Mouse (Mus musculus): ENCODE data around the gene Crp.

Crp gene

DNA sequence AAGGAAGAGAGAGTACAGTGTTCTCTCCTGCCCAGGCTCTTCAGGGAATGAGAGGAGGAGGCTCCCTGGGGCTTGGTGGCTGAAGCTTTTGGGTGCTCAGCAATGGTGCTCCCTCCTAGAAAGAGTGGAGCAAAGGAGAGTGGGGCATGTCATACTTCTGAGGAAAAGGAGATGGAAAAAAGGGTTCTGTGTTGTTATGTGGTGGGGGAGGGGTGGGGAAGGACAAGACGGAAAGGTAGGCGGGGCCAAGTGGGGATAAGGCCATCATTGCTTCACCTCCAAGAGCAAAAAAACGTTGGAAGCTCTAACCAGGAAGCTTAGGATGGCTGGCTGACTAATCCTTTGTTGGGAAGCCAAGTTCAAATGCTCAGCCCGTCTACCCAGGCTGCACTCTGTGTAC lies 14.1 kb downstream of the Crp start:
- no peak for DNase-seq (ENCODE audit: low read depth, low spot score)

DNA sequence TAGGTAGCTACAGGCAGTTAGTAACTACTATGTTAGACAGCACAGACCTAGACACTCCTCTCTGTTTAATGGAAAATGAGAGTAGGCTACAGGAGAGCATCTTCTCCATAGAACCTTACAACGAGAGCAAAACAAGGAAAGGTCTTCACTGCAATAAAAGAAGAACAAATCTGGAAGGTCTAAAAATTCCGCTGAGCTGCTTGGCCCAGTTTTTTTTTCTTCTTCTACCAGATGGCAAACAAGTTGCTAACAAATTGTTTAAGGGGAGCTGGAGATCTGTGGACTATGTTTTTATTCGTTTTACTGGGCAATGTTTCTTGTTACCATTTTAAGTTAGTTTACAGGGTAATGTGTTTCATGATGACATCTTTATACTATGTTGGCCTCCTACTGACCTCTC lies 53.4 kb downstream of the Crp start:
- no peak for DNase-seq (ENCODE audit: low read depth, low spot score)

DNA sequence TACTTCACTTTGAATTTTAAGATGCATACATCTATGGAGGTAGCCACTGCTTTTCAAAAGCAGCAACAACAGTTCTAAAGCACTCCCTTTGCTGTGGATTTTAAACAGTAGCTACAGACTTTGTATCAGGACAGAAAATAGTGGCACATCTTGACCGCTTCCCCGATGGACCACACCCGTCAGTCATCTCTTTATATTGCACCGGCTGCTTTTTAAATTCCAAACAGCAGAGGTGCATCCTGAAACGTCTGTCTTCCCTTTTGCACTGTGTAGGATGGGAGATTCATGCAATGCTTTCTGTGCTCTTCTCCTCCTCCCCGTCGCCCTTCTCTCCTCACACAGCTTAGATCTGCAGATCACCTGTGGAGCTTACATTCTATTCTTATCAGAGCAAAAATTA lies 57.3 kb downstream of the Crp start:
- DNase-seq (ENCODE audit: low read depth, low spot score): no peak

DNA sequence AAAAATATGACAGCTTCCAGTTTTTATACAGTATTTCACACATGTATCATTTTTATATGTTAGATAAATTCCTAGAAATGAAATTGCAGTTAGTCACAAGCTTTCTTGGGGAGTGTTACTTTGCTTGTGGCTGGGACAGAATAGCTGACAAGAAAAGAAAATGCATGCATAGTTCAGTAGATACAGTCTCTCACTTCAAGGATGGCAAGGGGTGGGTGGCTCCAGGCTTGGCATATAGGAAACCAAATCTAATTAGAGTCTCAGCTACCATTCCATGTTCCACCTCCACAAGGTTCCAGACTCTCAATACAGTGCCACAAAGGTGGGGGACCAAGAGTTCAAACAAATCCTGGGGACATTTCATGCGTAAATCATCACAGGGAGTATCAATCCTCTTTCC lies 61.7 kb downstream of the Crp start:
- no peak for DNase-seq (ENCODE audit: low read depth, low spot score)

DNA sequence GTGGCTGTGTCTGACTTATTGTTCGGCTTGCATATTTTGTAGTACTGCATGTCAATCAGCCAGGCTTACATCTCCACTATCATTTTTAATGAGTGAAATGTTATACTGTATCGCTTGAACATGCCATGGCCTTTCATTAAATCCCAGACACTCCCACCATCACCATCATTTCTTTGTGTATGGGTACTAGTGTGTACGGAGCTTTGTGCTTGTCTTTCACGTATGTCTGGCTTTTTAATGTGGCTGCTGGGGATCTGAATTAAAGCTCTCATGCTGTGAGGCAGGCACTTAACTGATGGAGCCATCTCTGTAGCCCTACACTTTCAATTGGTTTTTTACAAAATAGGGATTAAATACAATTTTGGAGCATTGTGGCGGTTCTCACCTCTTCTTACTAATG lies 81.3 kb downstream of the Crp start:
- DNase-seq (ENCODE audit: low read depth, low spot score): no peak

DNA sequence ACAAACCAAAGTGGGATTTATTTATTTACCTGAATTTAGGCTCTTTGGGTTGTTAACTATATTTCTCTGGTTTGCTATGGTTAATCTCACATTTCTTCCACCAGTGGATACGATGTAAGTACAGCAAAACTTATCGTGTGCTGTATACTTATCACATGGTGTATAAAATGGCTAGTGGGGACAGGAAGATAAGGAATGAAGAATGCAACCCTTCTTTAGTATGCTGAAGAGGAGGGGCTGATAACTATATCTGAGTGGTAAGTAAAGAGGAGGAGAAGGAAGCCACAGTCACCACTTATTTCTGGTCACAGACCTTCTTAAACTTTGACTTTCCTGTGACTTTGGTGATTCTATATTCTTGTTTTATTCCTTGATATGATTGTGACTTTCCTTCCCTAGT lies 87.5 kb downstream of the Crp start:
- no peak for DNase-seq (ENCODE audit: low read depth, low spot score)

DNA sequence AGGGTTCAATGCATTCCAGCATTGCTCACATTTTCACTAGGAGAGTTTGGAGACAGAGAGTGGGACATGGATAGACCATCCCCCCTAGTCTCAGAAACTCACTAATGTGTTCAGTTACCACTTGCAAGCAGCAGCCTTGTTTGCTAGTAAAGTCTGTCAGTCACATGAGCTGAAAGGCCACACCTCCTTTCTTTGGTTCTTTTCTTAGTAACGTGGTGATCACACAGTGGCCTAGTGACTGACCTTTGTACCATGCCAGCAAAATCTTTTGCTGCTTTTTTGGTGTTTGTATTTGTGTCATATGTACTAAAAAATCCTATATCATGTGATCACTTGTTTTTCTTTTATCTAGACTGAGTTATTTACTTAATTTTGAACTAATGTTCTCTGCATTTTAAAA lies 88.0 kb downstream of the Crp start:
- DNase-seq (ENCODE audit: low read depth, low spot score): no peak

DNA sequence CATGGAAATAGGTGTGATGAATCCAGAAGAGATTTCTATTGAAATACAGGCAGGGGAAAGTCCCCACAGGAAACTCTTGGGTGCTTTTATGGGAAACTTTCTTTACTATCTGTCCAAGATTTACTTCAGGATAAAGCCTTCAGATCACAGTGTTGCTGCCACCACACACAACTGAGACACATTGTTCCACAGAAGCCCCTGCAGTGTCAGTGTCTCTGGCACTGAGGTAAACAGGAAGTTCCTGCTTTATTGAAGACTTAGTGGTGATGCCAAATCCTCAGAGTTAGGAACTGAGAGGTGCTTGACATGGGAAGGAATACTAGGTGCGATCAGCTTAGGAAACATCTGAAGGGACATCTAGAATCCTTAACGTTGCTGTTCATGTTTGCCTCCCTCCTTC lies 131.1 kb downstream of the Crp start:
- DNase-seq (ENCODE audit: low read depth, low spot score): no peak

DNA sequence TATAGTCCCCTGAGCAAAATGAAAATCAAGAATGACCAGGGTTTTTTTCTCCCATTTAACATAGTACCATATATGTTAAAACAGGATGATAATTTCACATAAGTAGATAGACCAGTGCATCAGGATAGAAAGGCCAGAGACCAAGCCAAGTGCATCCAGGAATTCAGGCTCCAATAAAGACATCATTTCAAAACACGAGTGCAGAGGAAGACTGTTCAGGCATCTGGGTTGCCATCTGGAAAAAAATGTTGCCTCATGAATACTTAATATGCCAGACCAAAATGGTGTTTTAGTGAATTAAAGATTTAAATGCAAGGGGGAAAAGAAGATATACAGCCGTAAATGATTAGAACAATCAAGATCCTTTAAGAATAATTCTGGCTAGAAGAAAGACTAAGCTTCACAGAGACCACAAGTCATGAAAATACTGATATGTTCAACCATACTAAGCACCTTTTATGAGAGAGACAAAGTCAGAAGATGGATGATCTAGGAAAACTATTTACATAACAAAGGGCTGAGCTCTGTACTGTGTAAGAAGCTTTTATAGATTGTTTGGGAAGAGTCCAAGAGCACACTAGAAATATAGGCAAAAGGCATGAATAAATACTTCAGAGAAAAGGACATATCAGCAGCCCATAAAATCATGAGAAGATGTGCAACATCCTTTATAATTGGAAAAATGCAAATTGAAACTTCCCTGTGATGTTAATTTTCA lies 149.3 kb downstream of the Crp start:
- no peak for DNase-seq (ENCODE audit: low read depth, low spot score)

DNA sequence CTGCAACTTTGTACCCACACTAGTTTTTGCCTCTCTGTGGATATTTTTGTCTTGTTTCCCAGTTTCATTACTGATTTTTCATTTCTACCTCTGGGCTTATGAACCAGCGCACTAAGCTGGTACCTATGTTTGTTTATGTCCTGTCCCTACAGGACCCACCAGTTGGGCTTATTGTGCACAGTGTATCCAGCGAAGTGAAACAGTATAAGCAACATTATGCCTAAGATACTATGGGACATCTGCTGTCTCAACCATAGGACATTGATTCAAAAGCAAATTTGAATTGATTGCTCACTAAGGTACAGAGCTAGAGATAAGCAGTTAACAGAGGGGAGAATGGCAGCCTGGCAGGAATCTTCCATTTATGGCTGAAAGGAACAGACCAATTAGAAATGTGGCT lies 150.3 kb downstream of the Crp start:
- DNase-seq (ENCODE audit: low read depth, low spot score): no peak

DNA sequence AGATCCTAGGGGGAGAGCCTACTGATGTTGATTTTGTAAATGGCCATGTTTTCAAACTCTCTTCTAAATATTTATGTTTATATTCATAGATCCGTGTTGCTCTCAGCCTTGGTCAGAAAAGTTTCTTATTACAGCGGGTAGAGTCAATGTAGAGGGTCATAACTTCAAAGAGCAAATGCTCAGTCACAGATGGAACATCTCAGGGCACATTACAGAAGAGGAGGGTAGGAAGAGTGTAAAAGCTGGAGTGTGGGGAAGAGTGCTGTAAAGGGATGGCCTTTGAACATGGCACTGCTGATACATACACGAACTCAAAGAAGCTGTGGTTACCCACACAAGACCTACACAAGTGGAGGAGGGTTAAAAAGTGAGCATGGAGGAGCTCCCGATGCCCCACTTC lies 177.4 kb downstream of the Crp start:
- no peak for DNase-seq (ENCODE audit: low read depth, low spot score)

DNA sequence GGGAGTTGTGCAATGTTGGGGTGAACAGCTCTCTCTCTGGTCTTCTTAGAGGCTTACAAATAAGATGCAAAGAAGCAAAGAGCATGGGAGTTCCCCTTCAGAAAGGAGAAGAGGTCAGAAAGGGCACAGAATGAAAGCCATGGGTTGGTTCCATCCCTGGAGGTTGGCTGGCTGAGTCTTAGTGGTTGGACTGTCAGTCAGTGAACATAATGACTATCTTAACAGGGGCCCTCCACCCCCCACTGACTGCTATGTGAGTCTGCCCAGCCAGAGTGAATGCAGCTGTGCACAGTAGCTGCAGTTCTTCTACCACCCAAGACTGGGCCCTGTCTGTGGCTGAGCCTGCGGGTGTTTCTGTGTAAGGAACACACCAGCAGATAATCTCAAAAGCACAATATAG lies 178.8 kb downstream of the Crp start:
- DNase-seq (ENCODE audit: low read depth, low spot score): no peak

Measured in A20 (cell line).